Mouse (Mus musculus) liver, adult 2 months (tissue): ENCODE data around the gene Epha6.

Source experiments
- CTCF ChIP-seq: fragments of 200-500 bp; IDR thresholded peaks from 2 replicates; pipeline ENCODE4 v1.5.1; 2011; ENCODE audit warnings: low read depth, low read length, control low read depth
- POLR2A ChIP-seq: fragments of 200-500 bp; IDR thresholded peaks from 2 replicates; pipeline ENCODE4 v1.6.1; 2011; ENCODE audit warnings: low read length, control low read depth; ENCODE audit not compliant: insufficient read depth; ENCODE audit errors: extremely low read depth

- TF ChIP-seq CTCF (no peak), POLR2A (no peak)
Observed at GRCm38 (mm10) chr16:59760875-59761274, 844.5 kb downstream of the Epha6 start.
